Mouse (Mus musculus) lung, embryonic 15.5 days (tissue): ENCODE measurements around the gene Hmox2. TPM values are rescaled to one million over a fixed set of nuclear protein-coding genes. Genes with fewer than 3 reads are reported as not detected.

Experiments
- ATAC-seq: fragments of 200-750 bp; cut with Nextera tagmentation; 2 replicates; pipeline ENCODE4 v1.8.0; 2017; ENCODE audit warnings: moderate number of reproducible peaks, borderline replicate concordance; ENCODE audit not compliant: low FRiP score, low TSS enrichment; ENCODE audit errors: extremely low read depth
- H3K27ac ChIP-seq: fragments of 300-500 bp; sonication (generic); 2 replicates; pipeline ENCODE4 v1.5.1; 2015; ENCODE audit warnings: moderate library complexity, mild to moderate bottlenecking, inconsistent platforms
- H3K27me3 ChIP-seq: fragments of 300-500 bp; sonication (generic); 2 replicates; pipeline ENCODE4 v1.6.1; 2015; ENCODE audit warnings: inconsistent platforms
- H3K36me3 ChIP-seq: fragments of 300-500 bp; sonication (generic); 2 replicates; pipeline ENCODE4 v1.6.1; 2015; ENCODE audit warnings: inconsistent platforms
- H3K4me1 ChIP-seq: fragments of 300-500 bp; sonication (generic); 2 replicates; pipeline ENCODE4 v1.6.1; 2015; ENCODE audit warnings: inconsistent platforms
- H3K4me2 ChIP-seq: fragments of 300-500 bp; sonication (generic); 2 replicates; pipeline ENCODE4 v1.6.1; 2015; ENCODE audit warnings: inconsistent platforms, mild to moderate bottlenecking, moderate library complexity
- H3K4me3 ChIP-seq: fragments of 300-500 bp; sonication (generic); 2 replicates; pipeline ENCODE4 v1.5.1; 2015; ENCODE audit warnings: mild to moderate bottlenecking, inconsistent platforms
- H3K9ac ChIP-seq: fragments of 300-500 bp; sonication (generic); 2 replicates; pipeline ENCODE4 v1.6.1; 2015; ENCODE audit warnings: inconsistent platforms
- H3K9me3 ChIP-seq: fragments of 300-500 bp; sonication (generic); 2 replicates; pipeline ENCODE4 v1.6.1; 2016; ENCODE audit warnings: inconsistent platforms
- WGBS: fragments of 180-500 bp; shearing (Covaris S2); methylation state at CpG from one replicate; pipeline ENCODE4 v1.1.7; 2015; 5-methylcytosine and 5-hydroxymethylcytosine counted together
- polyA plus RNA-seq: library from polyadenylated mRNA; unstranded; fragments of >200 nt; fragmentation: Nextera tagmentation; extraction: Ambion mirVana; gene quantifications from 2 replicates; pipeline ENCODE4 v1.2.1, GENCODE M21; 2015

Hmox2 gene
- polyA plus RNA-seq, 1 experiment from 2014 or later: 113 TPM

- Histone ChIP-seq H3K9me3 (no peaks in the 10 kb centered on the region), H3K4me1 (peaks cover 19% of the 10 kb centered on the region), H3K9ac (no peak overlapping the region), H3K4me2 (no peak overlapping the region), H3K4me3 (no peak overlapping the region), H3K27me3 (no peaks in the 10 kb centered on the region), H3K27ac (no peak overlapping the region), H3K36me3 (no peaks in the 10 kb centered on the region)
- WGBS: 67% methylated on average over 2 of the region's 2 CpGs
- ATAC-seq: no peak
These were observed 65.2 kb downstream of the Hmox2 start for GRCm38 (mm10) chr16:4791332-4791731.

DNA sequence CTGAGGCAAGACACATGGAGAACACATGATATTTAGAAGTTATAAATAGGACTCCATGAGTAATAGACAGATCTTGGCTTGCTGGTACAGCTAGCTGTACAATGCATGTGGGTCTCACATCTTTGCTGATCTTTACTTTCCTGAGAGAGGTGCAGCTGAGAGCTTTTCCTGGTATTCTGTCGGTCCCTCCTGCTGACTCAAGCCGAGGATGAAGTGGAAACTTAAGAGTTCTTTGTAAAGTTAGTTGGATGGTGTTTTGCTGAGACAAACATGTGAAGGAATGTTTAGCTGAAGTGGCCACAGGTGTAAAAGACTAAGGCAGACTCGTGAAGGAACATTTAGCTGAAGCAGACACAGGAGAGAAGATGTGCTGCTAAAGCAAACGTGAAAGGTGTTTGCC is 70.5 kb downstream of the Hmox2 start:
- ATAC-seq: no peak
- Histone ChIP-seq H3K9me3 (no peaks in the 10 kb centered on the region), H3K4me2 (no peak overlapping the region), H3K27ac (no peak overlapping the region), H3K36me3 (no peaks in the 10 kb centered on the region), H3K27me3 (no peaks in the 10 kb centered on the region), H3K4me1 (no peaks in the 10 kb centered on the region), H3K4me3 (no peak overlapping the region), H3K9ac (no peak overlapping the region)
- 57% methylated on average over 4 of the region's 4 CpGs for WGBS

Other genes starting within 250 kb of the Hmox2 start
- 19.5 and 22.1 TPM in 2 replicates for gene Srl, start 184.5 kb upstream of the Hmox2 start, polyA plus RNA-seq
- 18.4 and 19.6 TPM in 2 replicates for gene Tfap4, start 166.5 kb upstream of the Hmox2 start, polyA plus RNA-seq
- 18.5 and 24.0 TPM in 2 replicates for gene Glis2, start 131.6 kb upstream of the Hmox2 start, polyA plus RNA-seq
- 93.8 and 94.6 TPM in 2 replicates for gene Pam16, start 101.4 kb upstream of the Hmox2 start, polyA plus RNA-seq
- gene Vasn, start 86.4 kb upstream of the Hmox2 start, polyA plus RNA-seq: 25.1 and 25.9 TPM in 2 replicates
- gene Dnaja3, start 86.4 kb upstream of the Hmox2 start, polyA plus RNA-seq: 66.0 and 66.5 TPM in 2 replicates
- gene Coro7, start 46.6 kb upstream of the Hmox2 start, polyA plus RNA-seq: 13.4 and 15.2 TPM in 2 replicates
- gene Nmral1, start 7.0 kb upstream of the Hmox2 start, polyA plus RNA-seq: 78.7 and 81.2 TPM in 2 replicates
- 83.2 and 91.1 TPM in 2 replicates for gene Cdip1, start 63.9 kb downstream of the Hmox2 start, polyA plus RNA-seq
- 0.57 and 0.69 TPM in 2 replicates for gene 4930562C15Rik, start 109.1 kb downstream of the Hmox2 start, polyA plus RNA-seq
- gene Ubald1, start 154.0 kb downstream of the Hmox2 start, polyA plus RNA-seq: 35.7 TPM in 2 replicates
- 88.1 and 93.0 TPM in 2 replicates for gene Mgrn1, start 159.9 kb downstream of the Hmox2 start, polyA plus RNA-seq
- gene Nudt16l1, start 212.4 kb downstream of the Hmox2 start, polyA plus RNA-seq: 150 and 167 TPM in 2 replicates
- gene Anks3, start 237.8 kb downstream of the Hmox2 start, polyA plus RNA-seq: 54.1 and 56.2 TPM in 2 replicates